Mouse (Mus musculus) forebrain, embryonic 11.5 days (tissue): ENCODE measurements around the gene Dhx9. TPM values are rescaled to one million over a fixed set of nuclear protein-coding genes. Genes with fewer than 3 reads are reported as not detected.

Experiments used
- ATAC-seq: fragments of 200-750 bp; cut with Nextera tagmentation; replicated peaks from 2 replicates; pipeline ENCODE4 v1.8.0; 2017; ENCODE audit warnings: moderate TSS enrichment; ENCODE audit not compliant: low FRiP score
- DNase-seq: peaks from one replicate; pipeline ENCODE4 v3.0.0-alpha.2; 2017; ENCODE audit warnings: low spot score
- H3K27ac ChIP-seq: fragments of 300-500 bp; sonication (generic); 2 replicates; pipeline ENCODE4 v1.5.1; 2014; ENCODE audit warnings: low read depth, low read length
- H3K27me3 ChIP-seq: fragments of 300-500 bp; sonication (generic); 2 replicates; pipeline ENCODE4 v1.6.1; 2014; ENCODE audit warnings: mild to moderate bottlenecking, low read length, mixed read lengths; ENCODE audit not compliant: control insufficient read depth, insufficient read depth
- H3K36me3 ChIP-seq: fragments of 300-500 bp; sonication (generic); 2 replicates; pipeline ENCODE4 v1.6.1; 2014; ENCODE audit warnings: mild to moderate bottlenecking, low read length, moderate library complexity, mixed read lengths; ENCODE audit not compliant: control insufficient read depth, insufficient read depth
- H3K4me1 ChIP-seq: fragments of 300-500 bp; sonication (generic); replicated peaks from 2 replicates; pipeline ENCODE4 v1.6.1; 2014; ENCODE audit warnings: low read length, mixed read lengths; ENCODE audit not compliant: control insufficient read depth, insufficient read depth
- H3K4me2 ChIP-seq: fragments of 300-500 bp; sonication (generic); 2 replicates; pipeline ENCODE4 v1.6.1; 2014; ENCODE audit warnings: low read depth, mild to moderate bottlenecking, low read length, moderate library complexity, mixed read lengths; ENCODE audit not compliant: severe bottlenecking
- H3K4me3 ChIP-seq: fragments of 300-500 bp; sonication (generic); 2 replicates; pipeline ENCODE4 v1.5.1; 2014; ENCODE audit warnings: low read depth, low read length
- H3K9ac ChIP-seq: fragments of 300-500 bp; sonication (generic); 2 replicates; pipeline ENCODE4 v1.6.1; 2014; ENCODE audit warnings: low read length
- H3K9me3 ChIP-seq: fragments of 300-500 bp; sonication (generic); 2 replicates; pipeline ENCODE4 v1.6.1; 2016; ENCODE audit warnings: low read length, mixed read lengths; ENCODE audit not compliant: control insufficient read depth
- WGBS: fragments of 180-500 bp; shearing (Covaris S2); extraction: QIAGEN DNeasy Blood & Tissue Kit; methylation state at CpG from one replicate; pipeline ENCODE4 v1.1.7; 2014; 5-methylcytosine and 5-hydroxymethylcytosine counted together
- polyA plus RNA-seq: library from polyadenylated mRNA; unstranded; fragments of >200 nt; fragmentation: Nextera tagmentation; extraction: Ambion mirVana; gene quantifications from 2 replicates; pipeline ENCODE4 v1.2.1, GENCODE M21; 2014

Dhx9 gene
- polyA plus RNA-seq, 1 experiment from 2014 or later, result 27.5 TPM

DNA sequence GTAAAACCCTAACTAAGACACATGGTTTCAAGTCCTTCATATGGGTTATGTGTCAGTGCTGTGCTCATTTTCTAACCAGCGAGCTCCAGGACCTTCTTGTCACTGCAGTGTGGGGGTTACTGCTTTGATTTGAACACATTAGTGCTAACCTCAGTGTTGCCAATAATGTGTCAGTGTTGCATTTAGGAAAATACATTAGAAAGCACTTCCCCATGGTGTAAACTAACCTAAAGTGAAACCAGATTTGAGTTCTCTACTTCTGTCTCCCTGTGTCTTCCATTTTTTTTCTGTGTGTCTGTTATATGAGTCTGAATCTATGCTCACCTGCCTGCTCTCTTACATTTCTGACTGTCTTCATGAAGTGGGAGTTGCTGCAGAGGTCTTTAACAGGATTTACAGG, 44.4 kb downstream of the Dhx9 start:
- Histone ChIP-seq H3K27ac (no peak overlapping the region), H3K36me3 (no peaks in the 10 kb centered on the region), H3K9ac (no peak overlapping the region), H3K4me2 (no peak overlapping the region), H3K27me3 (no peaks in the 10 kb centered on the region), H3K4me1 (no peaks in the 10 kb centered on the region), H3K9me3 (no peaks in the 10 kb centered on the region), H3K4me3 (no peak overlapping the region)
- WGBS, result 87% methylated on average over 1 of the region's 1 CpGs
- DNase-seq, result no peak
- ATAC-seq, result no peak

DNA sequence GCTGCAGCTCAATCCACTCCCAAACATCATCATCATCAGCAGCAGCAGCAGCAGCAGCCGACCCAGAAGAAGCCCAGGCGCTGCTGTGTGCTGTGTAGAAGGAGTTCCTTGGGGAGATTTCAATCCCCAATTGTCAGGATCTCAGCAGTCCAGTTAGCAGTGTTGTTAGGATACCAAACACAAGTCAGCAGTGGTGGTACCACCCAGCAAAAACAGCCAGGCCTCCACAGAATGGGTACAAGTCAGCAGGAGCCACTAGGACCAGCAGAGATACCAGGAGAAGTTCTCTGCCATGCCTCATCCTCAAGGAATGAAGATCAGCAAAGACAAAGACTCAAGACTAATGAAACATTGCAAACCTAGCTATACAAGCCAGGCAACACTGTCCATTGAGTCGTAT, 45.8 kb downstream of the Dhx9 start:
- no peak overlapping the region for H3K9ac ChIP-seq
- ATAC-seq (no peak), DNase-seq (no peak)
- H3K27me3 ChIP-seq, result no peaks in the 10 kb centered on the region
- no peak overlapping the region for H3K4me3 ChIP-seq
- no peaks in the 10 kb centered on the region for H3K36me3 ChIP-seq
- H3K27ac ChIP-seq, result no peak overlapping the region
- no peak overlapping the region for H3K4me2 ChIP-seq
- H3K4me1 ChIP-seq, result no peaks in the 10 kb centered on the region
- no peaks in the 10 kb centered on the region for H3K9me3 ChIP-seq
- 91% methylated on average over 3 of the region's 3 CpGs for WGBS

DNA sequence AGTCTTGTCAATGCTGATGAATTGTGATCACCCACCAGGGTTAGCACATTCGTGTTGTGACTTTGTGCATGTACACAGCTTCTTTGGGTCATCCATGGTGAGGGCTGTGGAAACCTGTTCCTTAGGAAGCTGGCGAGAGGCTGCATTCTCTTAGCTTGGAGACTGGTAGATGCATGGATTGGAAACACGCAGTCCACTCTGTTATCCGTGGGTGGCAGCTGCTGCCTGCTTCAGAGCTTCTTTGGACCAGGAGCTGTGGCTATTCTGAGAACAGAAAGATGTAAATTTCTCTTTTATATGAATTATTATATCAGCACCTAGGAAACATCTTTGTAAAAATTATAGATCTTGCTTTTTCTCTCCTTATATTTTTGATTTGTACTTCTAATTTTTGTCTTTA, 46.7 kb downstream of the Dhx9 start:
- no peak for DNase-seq
- H3K36me3 ChIP-seq, result no peaks in the 10 kb centered on the region
- no peak overlapping the region for H3K9ac ChIP-seq
- WGBS, result 90% methylated on average over 4 of the region's 4 CpGs
- no peaks in the 10 kb centered on the region for H3K9me3 ChIP-seq
- H3K4me3 ChIP-seq, result no peak overlapping the region
- H3K4me1 ChIP-seq, result no peaks in the 10 kb centered on the region
- no peaks in the 10 kb centered on the region for H3K27me3 ChIP-seq
- H3K4me2 ChIP-seq, result no peak overlapping the region
- no peak overlapping the region for H3K27ac ChIP-seq
- no peak for ATAC-seq

DNA sequence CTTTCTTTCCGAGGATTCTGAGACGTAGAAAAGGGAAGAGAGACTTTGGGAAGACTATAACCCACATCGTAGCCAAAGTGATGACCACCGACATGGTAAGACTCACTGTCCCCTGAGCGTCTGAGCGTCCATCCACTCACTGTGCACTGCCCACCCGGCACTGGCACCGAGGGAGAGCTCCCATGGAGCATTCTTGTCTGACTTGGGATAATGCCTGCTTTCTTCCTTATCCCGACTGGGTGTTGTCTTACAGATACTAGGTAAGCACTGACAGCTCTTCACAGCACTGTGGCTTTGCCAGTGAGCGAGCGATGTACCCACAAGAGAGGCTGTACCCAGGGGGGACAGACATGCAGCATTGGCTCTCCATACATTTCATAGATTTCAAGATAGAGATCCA, 49.9 kb downstream of the Dhx9 start:
- no peak overlapping the region for H3K4me3 ChIP-seq
- no peaks in the 10 kb centered on the region for H3K4me1 ChIP-seq
- 86% methylated on average over 11 of the region's 11 CpGs for WGBS
- H3K36me3 ChIP-seq, result no peaks in the 10 kb centered on the region
- H3K27ac ChIP-seq, result no peak overlapping the region
- no peak overlapping the region for H3K4me2 ChIP-seq
- ATAC-seq (no peak), DNase-seq (no peak)
- no peaks in the 10 kb centered on the region for H3K27me3 ChIP-seq
- no peak overlapping the region for H3K9ac ChIP-seq
- no peaks in the 10 kb centered on the region for H3K9me3 ChIP-seq

DNA sequence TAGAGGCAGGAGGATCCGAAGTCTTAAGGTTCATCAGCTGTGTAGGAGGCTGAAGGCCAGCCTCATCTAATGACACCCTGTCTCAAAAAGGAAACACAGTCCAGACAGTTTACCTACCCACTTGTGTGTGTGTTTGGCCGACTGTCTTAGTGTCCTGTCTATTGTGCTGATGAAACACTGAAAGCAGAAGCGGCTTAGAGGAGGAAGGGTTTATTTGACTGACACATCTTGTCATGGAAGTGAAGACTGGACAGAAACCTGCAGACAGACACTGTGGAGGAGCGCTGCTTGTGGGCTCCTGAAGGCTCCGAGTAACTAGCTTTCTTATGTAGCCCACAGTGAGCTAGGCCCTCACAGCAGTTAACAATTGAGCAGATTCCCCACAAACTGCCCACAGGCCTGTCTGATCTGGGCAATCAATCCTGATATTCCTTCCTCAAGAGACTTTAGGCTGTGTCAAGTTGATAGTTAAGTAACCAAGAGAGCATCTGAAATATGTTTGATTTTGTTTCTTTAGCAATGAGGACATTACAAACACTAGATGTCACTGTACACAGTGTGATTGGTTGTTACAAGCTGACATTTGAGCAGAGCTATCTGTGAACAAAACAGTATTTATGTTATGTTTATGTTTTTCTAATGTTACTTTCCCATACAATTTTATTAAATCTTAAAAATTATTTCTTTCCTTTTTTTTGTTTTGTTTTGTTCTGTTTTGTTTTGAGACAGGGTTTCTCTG, 53.4 kb downstream of the Dhx9 start:
- Histone ChIP-seq H3K9ac (no peak overlapping the region), H3K36me3 (no peaks in the 10 kb centered on the region), H3K27me3 (no peaks in the 10 kb centered on the region), H3K4me1 (no peaks in the 10 kb centered on the region), H3K4me3 (no peak overlapping the region), H3K4me2 (no peak overlapping the region), H3K27ac (no peak overlapping the region), H3K9me3 (no peaks in the 10 kb centered on the region)
- WGBS, result 84% methylated on average over 5 of the region's 5 CpGs
- ATAC-seq (no peak), DNase-seq (no peak)

DNA sequence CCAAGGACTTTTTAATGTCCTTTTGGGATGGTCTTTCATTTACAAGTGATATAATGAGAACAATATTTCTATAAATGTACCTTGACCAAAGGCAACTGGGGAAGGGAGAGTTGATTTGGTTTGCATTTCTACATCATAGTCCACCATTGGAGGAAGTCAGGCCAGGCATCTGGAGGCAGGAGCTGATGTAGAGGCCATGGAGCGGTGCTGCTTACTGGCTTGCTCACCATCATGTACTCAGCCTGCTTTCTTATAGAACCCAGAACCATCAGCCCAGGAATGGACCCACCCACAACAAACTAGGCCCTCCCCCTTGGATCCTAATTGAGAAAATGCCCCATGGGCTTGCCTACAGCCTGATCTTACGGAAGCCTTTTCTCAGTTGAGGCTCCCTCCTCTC, 55.1 kb downstream of the Dhx9 start:
- ATAC-seq (no peak), DNase-seq (no peak)
- Histone ChIP-seq H3K4me3 (no peak overlapping the region), H3K9ac (no peak overlapping the region), H3K36me3 (no peaks in the 10 kb centered on the region), H3K27ac (no peak overlapping the region), H3K27me3 (no peaks in the 10 kb centered on the region), H3K4me1 (no peaks in the 10 kb centered on the region), H3K9me3 (no peaks in the 10 kb centered on the region), H3K4me2 (no peak overlapping the region)
- 98% methylated on average over 2 of the region's 2 CpGs for WGBS

DNA sequence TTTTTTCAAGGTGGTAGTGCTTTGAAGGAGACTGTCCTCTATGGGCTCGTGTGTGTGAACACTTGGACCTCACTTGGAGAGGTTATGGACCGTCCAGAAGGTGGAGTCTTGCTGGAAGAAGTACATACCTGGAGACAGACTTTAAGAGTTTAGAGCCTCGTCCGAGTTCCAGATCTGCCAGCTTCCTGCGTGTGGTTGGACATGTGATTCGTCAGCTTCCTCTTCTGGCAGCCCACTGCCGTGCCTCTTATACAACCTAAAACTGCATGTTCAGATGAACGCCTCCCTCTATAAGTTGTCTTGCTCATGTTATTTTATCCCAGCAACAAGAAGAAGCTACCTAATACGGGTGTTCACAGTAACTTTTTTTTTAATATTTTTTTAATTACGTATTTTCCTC, 55.8 kb downstream of the Dhx9 start:
- no peak overlapping the region for H3K4me2 ChIP-seq
- no peak for ATAC-seq
- H3K9ac ChIP-seq, result no peak overlapping the region
- no peaks in the 10 kb centered on the region for H3K4me1 ChIP-seq
- WGBS, result 88% methylated on average over 10 of the region's 10 CpGs
- H3K36me3 ChIP-seq, result no peaks in the 10 kb centered on the region
- no peak for DNase-seq
- no peak overlapping the region for H3K4me3 ChIP-seq
- H3K27me3 ChIP-seq, result no peaks in the 10 kb centered on the region
- H3K27ac ChIP-seq, result no peak overlapping the region
- no peaks in the 10 kb centered on the region for H3K9me3 ChIP-seq

DNA sequence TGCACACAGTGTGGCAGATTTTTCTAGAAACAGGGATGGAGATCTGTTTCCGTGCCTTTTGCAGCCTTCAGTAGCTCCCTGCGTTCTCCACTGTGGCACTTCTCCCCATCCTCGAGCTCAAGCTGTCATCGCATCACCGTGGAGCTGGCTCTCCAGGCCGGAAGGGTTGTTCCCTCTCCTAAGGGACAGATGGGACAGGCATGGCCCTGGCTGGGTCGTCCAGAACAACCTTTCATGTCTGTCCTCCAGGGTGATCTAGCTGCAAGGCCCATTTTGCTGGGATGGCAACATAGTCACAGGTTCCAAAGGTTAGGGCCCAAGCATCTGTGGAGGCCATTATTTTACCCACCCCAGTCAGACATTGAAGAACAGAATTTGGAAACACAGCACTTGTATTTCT, 56.3 kb downstream of the Dhx9 start:
- Histone ChIP-seq H3K9ac (no peak overlapping the region), H3K4me2 (no peak overlapping the region), H3K27ac (no peak overlapping the region), H3K4me3 (no peak overlapping the region), H3K9me3 (no peaks in the 10 kb centered on the region), H3K27me3 (no peaks in the 10 kb centered on the region), H3K36me3 (no peaks in the 10 kb centered on the region), H3K4me1 (no peaks in the 10 kb centered on the region)
- ATAC-seq (no peak), DNase-seq (no peak)
- WGBS, result 79% methylated on average over 7 of the region's 7 CpGs
